Mouse (Mus musculus): ENCODE measurements around the gene Pigg. TPM values are rescaled to one million over a fixed set of nuclear protein-coding genes. Genes with fewer than 3 reads are reported as not detected.
A peak's percentile ranks its signal among the peaks of the same experiment; 100 is the strongest.
"Not testable (repeated sequence)": the region's sequence is repeated elsewhere in the genome, so short reads cannot be mapped to it uniquely, and the experiment has no call there.

Pigg gene
- 6.7 and 8.8 TPM in 2 replicates for total RNA-seq (2017)

DNA sequence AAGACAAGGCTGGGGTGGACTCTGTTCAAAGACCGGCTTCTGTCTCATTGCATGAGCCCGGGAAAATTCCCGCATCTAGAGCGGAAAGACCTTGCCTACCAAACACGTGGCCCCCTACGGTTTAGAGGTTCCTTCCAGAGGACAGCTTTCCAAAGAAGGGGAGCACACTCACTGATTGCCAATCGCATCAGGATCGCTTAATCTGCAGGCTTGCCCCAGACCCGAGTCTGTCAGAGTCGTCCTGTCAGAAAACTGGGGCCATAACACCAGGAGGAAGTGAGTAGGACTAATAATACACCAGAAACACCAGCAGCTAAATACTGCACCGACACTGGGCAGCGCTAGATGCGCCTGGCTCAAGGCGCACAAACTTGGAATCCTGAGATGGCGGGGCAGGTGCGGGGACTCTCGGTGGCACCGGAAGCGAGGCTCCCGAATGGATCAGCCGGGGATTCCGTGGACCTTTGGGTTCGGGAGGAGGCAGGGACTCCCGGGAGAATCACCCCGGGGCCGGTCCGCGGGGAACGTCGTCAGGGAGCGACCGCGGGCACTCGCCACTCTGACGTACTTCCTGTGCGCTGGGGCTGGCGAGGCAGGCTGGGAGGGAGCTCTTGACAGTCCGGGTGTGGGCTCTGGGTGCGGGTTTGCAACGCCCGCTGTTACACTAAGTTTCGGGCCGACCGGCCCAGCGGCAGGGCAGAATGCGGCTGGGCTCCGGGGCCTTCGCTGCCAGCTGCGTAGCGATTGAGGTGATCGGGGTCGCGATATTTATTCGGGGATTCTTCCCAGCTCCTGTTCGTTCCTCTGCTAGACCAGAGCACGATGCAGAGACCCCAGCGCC lies at the start of gene Pigg:
Pigg (plus strand) TSS at position 386 of the 841 bp plus-strand sequence.
- peak; percentile 99 for ATAC-seq (replicated peaks; ENCODE audit: low read depth, poor library complexity, severe bottlenecking)

DNA sequence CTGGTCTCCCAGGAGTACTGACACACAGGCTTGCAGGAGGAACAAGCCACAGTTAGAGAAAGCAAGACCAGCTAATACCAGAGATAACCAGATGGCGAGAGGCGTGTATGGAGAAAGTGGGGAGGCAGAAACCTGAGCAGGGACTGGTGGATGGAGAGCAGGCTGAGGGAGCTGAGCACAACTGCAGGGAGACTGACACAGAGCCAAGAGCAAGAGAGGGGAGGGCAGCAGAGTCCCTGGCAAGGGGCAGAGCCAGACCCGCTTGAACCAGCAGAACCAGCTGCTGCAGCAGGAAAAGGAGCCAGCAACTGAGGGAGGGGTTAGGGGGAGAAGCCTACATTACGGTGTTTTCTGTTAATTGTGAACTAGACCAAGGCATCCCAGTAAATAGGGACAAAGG lies 49.7 kb upstream of the Pigg start:
- 0 out of 2 replicates have a peak, but pooled peaks have one; percentile 52 for ATAC-seq (replicated peaks; ENCODE audit: low read depth, poor library complexity, severe bottlenecking)

DNA sequence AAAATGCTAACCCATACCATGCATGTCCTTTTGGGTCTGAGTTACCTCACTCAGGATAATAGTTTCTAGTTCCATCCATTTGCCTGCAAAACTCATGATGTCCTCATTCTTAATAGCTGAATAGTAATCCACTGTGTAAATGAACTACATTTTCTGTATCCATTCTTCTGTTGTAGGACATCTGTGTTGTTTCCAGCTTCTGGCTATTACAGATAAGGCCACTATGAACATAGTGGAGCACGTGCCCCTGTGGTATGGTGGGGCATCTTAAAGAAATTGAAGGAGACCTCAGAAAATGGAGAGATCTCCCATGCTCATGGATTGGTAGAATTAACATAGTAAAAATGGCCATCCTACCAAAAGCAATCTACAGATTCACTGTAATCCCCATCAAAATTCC lies 48.6 kb upstream of the Pigg start:
- ATAC-seq (replicated peaks; ENCODE audit: low read depth, poor library complexity, severe bottlenecking): not testable (repeated sequence)

DNA sequence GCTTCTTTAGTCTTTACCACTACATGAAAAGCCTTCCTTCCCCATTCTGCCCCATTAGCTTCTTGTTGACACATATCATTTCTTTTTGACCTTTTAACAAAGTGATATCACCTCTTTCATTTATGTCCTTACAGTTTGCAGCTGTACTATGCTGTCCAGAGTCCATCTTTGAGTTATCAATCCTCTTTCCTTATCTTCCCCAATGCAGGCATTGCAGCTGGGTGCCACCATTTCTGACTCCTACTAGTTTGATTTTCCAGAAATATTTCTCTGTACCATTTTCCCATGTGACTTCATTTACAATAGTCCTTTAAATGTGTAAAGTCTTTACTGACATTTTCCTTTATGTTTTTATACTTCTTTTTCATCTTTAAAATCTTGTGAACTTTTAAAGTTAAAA lies 45.4 kb upstream of the Pigg start:
- ATAC-seq (replicated peaks; ENCODE audit: low read depth, poor library complexity, severe bottlenecking): no peak

DNA sequence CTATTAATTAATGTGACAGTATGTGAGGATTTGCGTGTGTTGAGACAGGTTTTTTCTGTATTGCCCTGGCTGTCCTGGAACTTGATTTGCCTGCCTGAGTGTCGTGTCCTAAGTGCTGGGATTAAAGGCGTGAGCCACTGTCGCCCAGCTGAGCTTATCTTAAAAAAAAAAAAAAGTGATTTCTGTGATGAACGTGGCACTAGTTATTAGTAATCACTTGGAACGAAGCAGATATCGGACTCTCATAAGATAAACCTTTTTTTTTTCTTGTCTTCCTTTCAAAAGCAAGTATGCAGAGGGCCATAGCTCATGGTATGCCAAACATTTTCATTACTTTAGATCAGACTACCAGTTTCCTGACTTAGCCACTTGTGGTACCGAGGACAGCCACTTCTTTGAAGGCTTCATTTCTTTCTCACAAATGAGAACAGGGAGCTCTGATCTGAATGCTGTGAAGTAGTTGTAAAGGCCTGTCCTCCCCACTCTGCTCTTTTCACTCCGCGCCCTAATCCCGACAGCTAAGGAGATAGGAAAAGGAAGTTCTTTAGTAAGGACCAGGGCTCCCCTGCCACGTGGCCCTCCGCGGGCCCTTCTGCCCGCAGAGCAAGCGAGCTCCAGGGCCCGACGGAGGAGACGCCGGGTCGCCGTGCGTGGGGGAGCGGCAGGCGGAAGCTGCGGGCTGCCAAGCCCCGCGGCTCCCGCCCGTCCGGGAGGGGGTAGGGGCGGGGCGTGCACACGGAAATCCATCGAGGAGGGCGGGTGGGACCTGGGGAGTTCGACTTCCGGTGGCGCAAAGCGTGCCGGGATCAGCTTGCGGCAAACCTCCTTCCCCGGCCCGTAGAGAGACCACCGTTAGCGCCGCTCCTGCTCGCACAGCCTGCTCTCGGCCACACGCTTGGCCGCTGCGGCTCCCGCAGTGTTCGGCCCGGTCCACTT lies 44.0 kb upstream of the Pigg start, which contains the start of gene Dr1:
Dr1 (plus strand) TSS at position 771 of the 936 bp plus-strand sequence.
- ATAC-seq (replicated peaks; ENCODE audit: low read depth, poor library complexity, severe bottlenecking): peak; percentile 83

DNA sequence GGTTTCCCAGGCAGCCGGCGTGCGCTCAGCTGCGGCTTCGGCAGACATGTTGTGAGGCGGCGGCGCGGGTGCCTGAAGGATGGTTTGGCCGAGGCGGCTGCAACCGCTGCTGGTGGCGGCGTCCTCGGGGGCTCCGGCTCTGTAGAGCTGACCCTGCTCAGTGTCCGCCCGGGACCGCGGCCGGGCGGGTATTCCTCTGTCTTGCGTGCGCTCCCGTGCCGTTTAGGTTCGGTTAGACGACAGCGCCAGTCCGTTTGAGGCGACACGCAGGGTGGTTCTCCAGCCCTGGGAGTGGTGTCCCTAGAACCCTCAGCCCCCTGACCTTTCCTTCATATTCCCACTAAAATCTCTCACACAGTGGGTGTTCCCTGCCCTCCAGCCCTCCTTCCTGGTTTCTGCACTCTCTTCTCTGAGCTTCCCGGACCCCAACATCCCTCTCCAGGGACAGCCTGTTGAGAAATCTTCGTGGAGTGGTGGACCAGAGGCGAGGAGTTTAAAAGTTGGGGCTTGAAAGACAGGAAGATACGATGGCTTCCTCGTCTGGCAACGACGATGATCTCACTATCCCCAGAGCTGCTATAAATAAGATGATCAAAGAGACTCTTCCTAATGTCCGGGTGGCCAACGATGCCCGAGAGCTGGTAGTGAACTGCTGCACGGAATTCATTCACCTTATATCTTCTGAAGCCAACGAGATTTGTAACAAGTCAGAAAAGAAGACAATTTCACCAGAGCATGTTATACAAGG lies 43.2 kb upstream of the Pigg start:
- peak; percentile 19; the same call in 1 of the 2 replicates for ATAC-seq (replicated peaks; ENCODE audit: low read depth, poor library complexity, severe bottlenecking)

DNA sequence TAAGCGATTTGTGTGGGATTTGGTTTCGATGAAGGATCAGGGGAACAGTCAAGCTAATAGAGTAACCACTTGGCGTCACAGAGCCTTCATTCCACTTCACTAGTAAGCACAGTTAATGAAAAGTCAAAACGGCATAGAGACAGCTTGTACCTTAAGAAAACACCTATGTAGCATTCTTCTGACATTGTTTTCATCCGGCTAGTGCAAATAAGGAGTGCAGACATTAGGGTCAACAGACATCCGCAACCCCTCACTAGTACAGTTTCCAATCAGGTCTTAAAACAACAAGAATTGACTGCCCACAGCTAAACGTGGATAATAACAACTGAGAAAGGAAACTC lies 42.6 kb upstream of the Pigg start:
- ATAC-seq (replicated peaks; ENCODE audit: low read depth, poor library complexity, severe bottlenecking): no peak

DNA sequence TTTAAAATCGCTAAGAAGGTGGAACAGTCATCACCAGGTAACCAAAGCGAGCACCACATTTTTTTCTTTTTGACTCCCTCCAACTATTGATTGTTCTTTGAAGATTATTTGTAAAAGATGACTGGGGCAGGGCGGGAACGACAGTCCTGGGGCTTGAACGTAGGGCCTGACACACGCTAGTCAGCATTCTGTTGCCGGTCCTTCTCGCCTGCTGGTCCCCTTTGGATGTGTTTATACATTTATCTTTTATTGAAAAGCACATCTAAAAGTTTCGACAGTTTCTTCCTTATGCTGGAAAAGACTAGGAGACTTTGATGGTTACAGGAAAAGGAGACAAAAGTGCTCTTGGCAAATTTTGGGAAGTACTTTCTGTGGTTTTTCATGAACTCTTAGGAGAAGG lies 42.0 kb upstream of the Pigg start:
- no peak for ATAC-seq (replicated peaks; ENCODE audit: low read depth, poor library complexity, severe bottlenecking)

DNA sequence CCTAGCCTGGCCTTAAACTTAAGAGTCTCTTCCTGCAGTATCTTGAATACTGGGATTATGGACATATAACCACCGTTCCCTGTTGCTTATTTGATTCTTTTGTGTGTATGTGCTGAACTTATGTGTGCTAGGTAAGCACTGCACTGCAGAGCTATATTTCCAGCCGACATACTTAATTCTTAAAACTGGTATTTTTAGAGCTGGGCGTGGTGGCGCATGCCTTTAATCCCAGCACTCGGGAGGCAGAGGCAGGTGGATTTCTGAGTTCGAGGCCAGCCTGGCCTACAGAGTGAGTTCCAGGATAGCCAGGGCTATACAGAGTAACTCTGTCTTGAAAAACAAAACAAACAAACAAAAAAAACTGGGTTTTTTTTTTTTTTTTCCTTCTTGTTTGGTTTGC lies 41.1 kb upstream of the Pigg start:
- ATAC-seq (replicated peaks; ENCODE audit: low read depth, poor library complexity, severe bottlenecking): not testable (repeated sequence)

DNA sequence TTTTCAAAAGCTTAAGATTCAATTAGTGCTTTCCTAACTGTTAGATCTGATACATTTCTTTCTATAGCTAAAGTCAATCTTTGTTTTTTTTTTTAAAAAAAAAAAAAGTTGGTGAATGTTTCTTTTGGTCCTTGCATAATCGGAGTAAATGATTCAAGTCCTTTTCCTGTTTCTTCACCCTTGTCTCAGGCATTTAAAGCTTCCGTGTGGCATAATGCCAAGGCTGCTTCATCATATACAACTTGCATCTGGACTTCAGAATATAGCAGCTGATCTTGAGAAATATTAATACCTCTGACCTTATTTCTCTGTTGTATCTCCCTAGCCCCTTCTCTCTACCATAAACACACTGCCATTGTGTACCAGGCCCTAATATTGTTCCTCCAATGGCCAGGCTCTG lies 25.5 kb upstream of the Pigg start:
- ATAC-seq (replicated peaks; ENCODE audit: low read depth, poor library complexity, severe bottlenecking): no peak

DNA sequence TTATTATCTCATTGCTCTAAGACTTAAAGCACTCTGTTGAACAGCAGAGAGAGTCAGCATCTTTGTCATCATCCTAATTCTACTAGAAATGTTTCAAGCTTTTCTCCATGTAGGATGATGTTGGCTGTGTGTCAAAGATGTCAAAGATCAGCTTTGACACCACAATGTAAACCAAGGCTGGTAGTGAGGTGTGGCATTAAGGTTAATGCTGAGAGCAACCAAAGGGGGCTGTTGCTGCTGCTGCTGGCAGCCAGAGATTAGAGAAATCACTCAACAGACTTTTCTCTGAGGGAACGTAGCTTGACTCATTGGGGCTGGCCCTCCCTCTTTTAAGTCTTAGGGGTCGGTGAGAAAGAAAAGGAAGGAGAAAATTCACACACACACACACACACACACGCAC lies 10.8 kb upstream of the Pigg start:
- ATAC-seq (replicated peaks; ENCODE audit: low read depth, poor library complexity, severe bottlenecking): no peak

DNA sequence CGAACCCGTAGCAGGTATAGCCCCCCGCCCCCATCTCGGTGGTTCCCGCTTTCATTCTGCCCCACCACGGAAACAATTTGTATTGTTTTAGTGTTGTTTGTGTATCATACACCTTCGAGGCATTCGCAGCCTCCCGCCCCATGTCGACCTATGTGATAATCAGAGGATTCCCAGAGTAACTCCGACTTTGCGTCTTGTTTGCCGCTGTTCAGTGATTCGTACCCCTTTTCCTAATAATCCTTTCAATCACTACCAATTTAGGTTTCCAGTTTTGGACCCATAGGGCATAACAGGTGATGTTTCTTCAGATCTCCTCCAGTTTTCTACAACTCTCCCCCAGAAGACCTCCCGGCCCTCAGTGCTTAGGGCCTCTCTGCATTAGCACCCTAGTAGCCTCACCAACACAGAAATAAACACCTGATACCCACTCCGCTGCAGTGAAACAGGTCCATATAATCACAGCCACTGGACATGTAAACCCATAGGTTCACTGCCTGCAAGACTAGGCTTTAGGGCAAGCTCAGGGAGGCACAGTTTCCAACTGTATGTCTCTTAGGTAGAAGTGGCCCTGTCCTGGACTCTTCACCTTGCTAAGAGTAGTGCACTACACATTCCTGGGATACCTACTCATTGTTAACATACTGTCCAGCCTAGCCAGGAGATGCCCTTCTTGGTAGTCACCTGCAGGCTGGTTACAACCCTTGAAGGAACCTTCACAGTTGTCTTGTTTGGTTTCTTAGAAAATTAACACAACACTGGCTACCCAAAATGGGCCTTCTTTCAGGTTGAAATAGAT lies 854 bp downstream of the Pigg start:
- ATAC-seq (replicated peaks; ENCODE audit: low read depth, poor library complexity, severe bottlenecking): 0 out of 2 replicates have a peak, but pooled peaks have one; percentile 0

DNA sequence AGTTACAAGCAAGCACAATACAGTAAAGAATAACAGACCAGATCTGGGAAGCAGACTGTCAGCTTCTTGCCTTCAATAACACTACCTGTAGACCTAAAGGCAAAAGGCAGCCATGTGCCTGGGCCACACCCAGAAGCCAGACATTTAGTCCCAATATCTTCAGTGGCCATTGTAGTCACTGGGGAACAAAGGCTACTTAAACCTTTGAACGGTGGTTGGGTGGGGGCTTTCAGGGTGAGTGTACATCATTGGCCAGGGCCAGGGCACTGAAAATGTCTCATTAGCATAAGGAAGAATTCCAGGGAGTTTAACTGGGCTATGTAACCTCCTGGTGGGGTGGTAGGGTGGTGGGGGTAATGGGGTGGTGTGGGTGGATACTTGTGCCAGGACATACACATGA lies 18.6 kb downstream of the Pigg start:
- ATAC-seq (replicated peaks; ENCODE audit: low read depth, poor library complexity, severe bottlenecking): no peak

DNA sequence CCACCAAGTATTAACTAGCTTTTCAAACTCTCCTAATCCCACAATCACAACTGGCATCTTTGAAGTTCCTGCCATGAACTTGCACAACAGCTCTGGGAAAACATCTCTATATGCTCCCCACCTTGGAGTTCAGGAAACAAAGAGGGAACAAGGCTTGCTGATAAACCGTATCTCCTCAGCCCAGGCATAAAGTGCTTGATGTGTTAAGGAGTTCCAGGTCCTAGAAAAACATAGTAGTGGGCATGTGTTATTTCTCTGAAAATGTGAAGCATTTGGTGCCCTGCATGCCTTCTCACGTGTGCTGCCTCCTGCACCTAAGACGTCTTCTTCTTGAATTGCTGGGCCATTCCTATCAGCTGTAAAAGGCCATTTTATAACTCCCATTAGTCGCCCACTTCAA lies 25.0 kb downstream of the Pigg start:
- ATAC-seq (replicated peaks; ENCODE audit: low read depth, poor library complexity, severe bottlenecking): peak; percentile 92

DNA sequence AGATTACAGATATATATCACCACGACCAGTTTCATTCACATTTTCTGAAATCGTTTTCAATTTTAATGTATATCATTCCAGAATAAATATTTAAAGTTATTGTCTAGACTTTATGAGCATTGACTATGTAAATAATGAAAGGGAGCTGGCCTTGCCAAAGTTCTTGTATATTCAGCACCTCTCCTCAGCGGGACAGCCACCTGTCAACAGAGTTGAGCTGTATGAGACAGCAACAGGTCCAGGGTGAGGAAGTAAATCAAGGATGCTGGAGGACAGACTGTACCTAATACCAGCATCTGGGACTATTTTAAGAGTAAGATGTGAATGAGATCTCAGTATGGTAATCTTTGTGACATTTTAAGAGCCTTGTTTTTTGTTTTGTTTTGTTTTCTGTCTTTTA lies 25.6 kb downstream of the Pigg start:
- ATAC-seq (replicated peaks; ENCODE audit: low read depth, poor library complexity, severe bottlenecking): no peak

DNA sequence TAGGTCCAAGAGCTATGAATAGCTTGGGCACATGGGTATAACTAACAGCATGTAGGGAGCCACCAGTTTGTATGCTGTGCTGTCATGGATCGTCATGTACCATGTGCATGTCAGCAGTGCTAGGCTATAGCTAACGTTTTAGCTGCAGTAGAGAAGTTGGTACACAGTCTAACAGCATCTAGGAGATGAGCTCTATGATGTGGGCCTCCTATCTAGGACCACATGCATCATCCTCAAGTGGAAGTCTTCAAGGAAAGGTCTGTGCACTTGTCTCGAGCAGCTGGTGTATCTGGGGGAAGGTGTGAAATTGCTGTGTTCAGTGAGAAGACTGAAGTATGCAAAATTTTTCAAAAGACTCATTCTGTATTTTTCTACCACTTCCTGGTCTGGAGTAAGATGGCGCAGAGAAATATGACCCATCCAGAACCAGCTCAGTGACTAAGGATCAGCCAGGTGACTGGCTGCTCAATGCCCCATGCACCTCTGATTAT lies 31.3 kb downstream of the Pigg start:
- ATAC-seq (replicated peaks; ENCODE audit: low read depth, poor library complexity, severe bottlenecking): no peak

DNA sequence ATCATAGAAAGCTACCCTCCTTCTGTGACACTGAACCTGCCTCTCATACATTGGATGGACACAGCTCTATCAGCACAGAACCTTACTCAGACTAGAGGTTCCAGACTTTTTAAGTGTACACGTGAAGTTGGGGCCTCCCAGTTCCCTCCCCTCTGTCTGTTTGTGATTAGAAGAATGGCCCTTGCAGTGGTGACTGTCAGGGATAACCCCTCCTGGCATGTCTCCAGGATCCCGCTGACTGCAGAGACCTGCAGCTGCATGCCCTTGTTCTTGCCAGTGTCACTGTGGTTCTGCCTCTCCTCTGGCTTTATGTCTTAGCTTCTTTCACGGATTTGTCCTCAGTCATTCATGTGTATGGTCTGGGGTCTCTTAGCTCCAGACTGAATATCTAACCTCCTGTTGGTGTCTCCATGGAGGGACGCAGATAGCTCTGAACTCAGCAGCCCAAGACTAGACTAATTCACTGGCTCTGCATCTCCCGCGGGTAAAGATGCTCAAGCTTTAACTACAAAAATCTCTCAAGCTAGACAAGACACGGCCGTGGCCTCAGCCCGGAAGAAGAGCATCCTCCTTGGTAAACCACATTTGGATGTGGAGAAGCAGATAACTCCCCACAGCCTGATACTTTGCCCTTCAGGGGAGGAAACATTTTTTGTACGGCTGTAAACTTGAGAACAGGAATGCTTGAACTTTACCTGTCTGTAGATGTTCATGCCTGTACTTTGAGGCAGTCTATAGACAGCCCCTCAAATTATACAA lies 33.1 kb downstream of the Pigg start:
- ATAC-seq (replicated peaks; ENCODE audit: low read depth, poor library complexity, severe bottlenecking): peak; percentile 89

DNA sequence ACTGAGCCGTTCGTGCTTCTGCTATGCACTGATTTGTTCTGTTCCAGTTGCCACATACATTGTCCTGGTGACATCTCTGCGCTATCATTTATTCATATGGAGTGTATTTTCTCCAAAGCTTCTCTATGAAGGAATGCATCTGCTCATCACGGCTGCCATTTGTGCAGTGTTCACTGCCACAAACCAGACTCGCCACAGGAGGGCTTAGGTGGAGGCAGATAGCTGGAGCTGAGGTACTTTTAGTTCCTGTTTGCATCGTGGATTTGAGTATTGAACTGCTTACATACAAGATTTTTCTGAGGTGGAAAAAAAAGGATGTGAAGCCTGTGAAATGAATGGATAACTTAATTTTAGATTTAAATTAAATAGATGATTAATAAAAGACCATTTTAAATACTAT lies 35.4 kb downstream of the Pigg start:
- no peak for ATAC-seq (replicated peaks; ENCODE audit: low read depth, poor library complexity, severe bottlenecking)

All from common myeloid progenitor, adult 5-6 weeks (primary cell).